Mouse (Mus musculus) gastrocnemius, adult 8-10 months (tissue): ENCODE data around the gene 0610030E20Rik. TPM values are rescaled to one million over a fixed set of nuclear protein-coding genes. Genes with fewer than 3 reads are reported as not detected.

ENCODE experiments used
- DNase-seq, 2 experiments: peaks; one replicate each; pipeline ENCODE4 v3.0.0; 2022; ENCODE audit warnings: low spot score in 2 of 2
- total RNA-seq, 4 experiments: library from RNA; stranded (reverse); gene quantifications; 2 replicates each; pipeline ENCODE4 v1.2.4; 2022

0610030E20Rik gene
- total RNA-seq, 4 experiments from 2014 or later: 7.7 to 9.6 (median 8.8) TPM

GRCm38 (mm10) chr6:72369557-72369956, 22.4 kb downstream of the 0610030E20Rik start:
- DNase-seq: no peak

GRCm38 (mm10) chr6:72370091-72370490, 23.0 kb downstream of the 0610030E20Rik start:
- DNase-seq: no peak

DNA sequence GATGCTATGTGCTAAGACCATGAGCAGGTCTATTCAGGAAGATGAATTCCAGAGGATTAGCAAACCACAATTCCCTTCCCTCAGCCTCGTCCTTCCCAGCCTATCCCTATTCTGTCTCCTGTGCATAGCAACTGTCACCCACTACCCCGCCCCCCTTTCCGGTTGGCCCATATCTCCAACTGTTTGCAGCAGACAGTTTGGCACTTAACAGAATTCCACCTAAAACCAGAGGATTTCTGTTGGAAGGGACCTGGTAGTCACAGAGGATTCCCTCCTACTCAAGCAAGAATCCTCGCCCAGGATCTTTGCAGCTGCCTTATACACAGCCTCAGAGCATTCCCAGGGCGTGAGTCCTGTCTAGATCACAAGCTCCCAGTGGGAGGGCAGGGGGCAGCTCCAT, 24.0 kb downstream of the 0610030E20Rik start:
- DNase-seq: no peak

DNA sequence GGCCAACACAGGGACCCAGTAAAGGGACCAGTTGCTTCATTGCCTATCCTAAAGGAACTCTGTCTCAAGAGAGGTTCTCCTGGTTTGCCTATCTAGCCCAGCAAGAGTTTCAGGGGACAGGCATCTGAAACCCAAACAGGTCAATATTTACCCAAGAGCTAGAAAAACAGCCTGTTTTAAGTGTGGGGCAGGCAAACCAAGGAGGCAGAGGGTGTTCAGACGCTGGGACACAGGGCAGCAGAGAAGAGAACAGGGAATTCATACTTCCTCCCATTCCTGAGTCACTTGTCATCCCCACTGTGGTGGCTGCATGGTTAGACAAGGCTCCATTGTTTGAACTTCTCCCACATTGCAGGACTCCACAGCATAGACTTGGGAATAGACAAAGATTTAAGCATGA, 24.5 kb downstream of the 0610030E20Rik start:
- DNase-seq: no peak

DNA sequence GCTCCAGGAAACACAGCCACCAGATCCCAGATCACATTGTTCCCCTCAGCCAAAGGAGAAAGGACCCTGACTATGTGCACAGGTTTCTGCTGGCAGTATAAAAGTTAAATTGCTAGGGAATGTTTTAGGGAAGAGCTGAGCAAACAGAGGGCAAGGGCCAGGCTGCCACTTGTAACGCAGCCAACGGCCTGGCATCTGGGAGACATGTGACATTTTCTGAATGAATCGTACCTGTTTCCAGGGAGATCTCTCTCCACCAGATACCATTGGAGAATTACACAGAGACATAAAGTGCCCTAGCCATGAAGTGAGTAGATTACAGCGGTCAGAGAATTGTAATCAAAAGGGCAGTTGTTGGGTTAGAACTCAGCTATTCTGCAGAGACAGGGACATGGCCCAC, 26.1 kb downstream of the 0610030E20Rik start:
- DNase-seq: no peak

- no peak for DNase-seq
Observed at GRCm38 (mm10) chr6:72374206-72374605, 27.1 kb downstream of the 0610030E20Rik start.

- DNase-seq: no peak
Observed at GRCm38 (mm10) chr6:72374820-72375563, 27.9 kb downstream of the 0610030E20Rik start.

- no peak for DNase-seq
Observed at GRCm38 (mm10) chr6:72378510-72379234, 31.6 kb downstream of the 0610030E20Rik start.

GRCm38 (mm10) chr6:72379377-72380130, 32.4 kb downstream of the 0610030E20Rik start:
- DNase-seq: peak in 1 of 2 experiments; percentile 43

GRCm38 (mm10) chr6:72380131-72380770, 33.1 kb downstream of the 0610030E20Rik start, which contains the start of gene Vamp5:
Gene Vamp5 (minus strand): TSS chr6:72380468.
- peak; percentile 74 to 83 for DNase-seq

DNA sequence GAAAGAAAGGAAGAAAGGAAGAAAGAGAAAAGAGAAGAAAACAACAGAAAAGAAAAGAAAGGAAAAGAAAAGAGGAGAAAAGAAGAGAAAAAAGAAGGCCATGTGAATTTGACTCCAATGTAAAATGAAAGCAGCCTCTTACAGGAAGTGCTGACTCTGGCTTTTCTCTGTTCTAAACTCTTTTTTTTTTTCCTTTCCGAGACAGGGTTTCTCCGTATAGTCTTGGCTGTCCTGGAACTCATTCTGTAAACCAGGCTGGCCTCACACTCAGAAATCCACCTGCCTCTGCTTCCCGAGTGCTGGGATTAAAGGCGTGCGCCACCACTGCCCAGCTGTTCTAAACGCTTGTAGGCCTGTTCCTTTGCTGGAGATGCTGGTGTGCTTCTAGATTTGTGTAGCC, 35.4 kb downstream of the 0610030E20Rik start:
- DNase-seq: no peak

GRCm38 (mm10) chr6:72383142-72383820, 36.2 kb downstream of the 0610030E20Rik start:
- DNase-seq: no peak

GRCm38 (mm10) chr6:72383952-72384351, 36.8 kb downstream of the 0610030E20Rik start:
- DNase-seq: no peak

DNA sequence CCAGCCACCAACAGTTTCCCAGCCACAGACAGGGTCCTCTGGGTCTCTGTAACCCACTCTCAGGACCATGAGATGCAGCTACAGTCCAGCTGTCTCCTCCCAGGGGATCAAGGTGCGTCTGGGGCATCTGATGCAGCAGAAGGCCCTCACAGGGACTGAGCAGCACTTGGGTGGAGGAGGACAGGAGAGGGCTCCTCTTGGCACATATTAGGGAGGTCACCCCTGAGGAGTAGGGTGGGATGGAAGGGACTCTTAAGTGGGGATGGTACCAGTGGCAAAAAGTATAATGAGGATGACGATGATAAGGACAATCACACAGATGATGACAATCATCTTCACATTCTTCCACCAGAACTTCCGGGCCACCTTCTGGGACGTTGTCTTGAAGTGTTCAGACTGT, 38.1 kb downstream of the 0610030E20Rik start:
- DNase-seq: no peak

DNA sequence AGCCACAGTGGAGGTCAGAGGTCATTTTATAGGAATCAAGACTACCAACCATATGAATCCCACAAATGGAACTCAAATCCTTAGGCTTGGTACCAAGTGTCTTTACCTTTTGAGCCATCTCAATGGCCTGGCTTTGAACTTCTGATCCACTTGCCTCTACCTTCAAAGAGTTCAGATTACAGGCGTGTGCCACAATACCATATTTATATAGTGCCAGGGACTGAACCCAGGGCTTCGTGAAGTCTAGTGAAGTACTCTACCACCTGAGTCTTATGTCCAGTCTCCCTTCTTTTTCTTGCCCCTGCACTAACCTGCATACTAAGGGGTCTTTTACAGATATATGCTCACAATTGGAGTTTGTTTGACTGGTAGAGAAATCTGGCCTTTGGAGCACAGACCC, 39.4 kb downstream of the 0610030E20Rik start:
- no peak for DNase-seq

DNA sequence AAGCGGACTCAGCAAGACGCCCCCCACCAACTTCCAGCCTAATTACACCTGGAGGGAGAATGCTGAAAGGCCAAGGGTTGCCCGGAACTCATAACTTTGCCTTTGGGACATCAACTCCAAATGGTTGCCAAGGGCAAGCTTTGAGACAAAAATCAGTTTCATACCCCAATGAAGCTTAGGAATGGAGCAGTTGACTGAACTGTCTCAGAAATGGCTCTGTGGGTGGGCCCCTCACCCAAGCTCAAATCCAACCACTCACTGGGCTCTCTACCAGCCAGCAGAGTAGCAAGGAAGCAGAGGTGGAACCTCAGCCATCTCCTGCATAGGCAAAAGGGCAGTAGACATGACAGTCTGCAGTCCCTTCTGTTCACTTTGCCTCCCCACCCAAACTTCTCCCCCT, 40.7 kb downstream of the 0610030E20Rik start:
- no peak for DNase-seq

DNA sequence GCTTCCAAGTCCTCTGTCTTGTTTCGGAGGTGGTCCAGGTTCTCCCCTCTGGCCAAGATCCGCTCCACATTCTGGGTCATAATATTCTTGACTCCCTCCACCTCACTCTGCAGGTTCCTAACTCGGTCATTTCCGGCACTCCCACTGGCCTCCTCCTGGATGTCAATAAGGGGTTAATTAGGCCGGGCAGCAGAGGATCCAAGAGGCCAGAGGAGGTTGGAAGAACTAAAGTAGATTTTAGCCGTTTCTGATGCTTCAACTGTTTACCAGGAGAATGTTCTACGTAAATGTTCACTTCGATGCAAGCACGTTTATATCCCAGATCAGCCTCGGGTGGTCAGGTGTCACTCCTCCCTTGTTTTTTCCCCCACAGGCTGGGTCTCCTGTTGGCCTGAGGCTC, 41.1 kb downstream of the 0610030E20Rik start:
- DNase-seq: no peak

DNA sequence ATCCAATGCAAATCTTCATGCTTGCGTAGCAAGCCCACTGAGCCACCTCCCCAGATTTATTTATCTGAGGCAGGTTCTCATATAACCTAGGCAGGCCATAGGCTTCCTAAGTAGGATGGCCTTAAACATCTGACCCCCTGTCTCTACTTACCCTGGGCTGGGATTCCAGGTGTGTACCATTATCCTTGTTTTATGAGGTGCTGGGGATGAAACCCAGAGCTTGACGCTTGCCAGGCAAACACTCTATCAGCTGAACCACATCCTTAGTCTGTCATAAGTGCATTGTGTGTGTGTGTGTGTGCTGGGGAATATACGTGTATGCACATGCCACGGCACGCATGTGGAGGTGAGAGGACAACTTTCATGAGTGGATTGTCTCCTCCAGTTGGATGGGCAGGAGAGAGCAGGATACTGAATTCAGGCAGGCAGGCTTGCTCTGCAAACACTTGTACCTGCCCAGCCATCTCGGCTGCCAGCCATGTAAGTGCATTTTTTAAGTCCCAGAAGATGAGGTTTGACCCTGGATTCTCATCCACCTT, 41.7 kb downstream of the 0610030E20Rik start:
- DNase-seq: no peak

- no peak for DNase-seq
Observed at GRCm38 (mm10) chr6:72389471-72389940, 42.4 kb downstream of the 0610030E20Rik start.
